Mouse (Mus musculus) frontal cortex, adult 2 months (tissue): ENCODE measurements around the gene Masp1. TPM values are rescaled to one million over a fixed set of nuclear protein-coding genes. Genes with fewer than 3 reads are reported as not detected.

Source experiments
- DNase-seq, 2 experiments: peaks; one replicate each; pipeline ENCODE4 v3.0.0; 2022; ENCODE audit warnings: low spot score in 1 of 2; ENCODE audit errors: extremely low spot score in 1 of 2
- polyA plus RNA-seq: library from polyadenylated mRNA; depleted of rRNA; stranded (reverse); fragments of >200 nt; gene quantifications from 2 replicates; pipeline ENCODE4 v1.2.3, GENCODE M21; 2012

The Masp1 gene
- polyA plus RNA-seq, 1 experiment: 16.6 TPM

- peak; percentile 16 to 58 for DNase-seq
Observed at GRCm38 (mm10) chr16:23515766-23516165, 4.8 kb downstream of the Masp1 start.

- no peak for DNase-seq
Observed at GRCm38 (mm10) chr16:23513401-23513800, 7.2 kb downstream of the Masp1 start.

GRCm38 (mm10) chr16:23511166-23511935, 9.3 kb downstream of the Masp1 start:
- no peak for DNase-seq

DNA sequence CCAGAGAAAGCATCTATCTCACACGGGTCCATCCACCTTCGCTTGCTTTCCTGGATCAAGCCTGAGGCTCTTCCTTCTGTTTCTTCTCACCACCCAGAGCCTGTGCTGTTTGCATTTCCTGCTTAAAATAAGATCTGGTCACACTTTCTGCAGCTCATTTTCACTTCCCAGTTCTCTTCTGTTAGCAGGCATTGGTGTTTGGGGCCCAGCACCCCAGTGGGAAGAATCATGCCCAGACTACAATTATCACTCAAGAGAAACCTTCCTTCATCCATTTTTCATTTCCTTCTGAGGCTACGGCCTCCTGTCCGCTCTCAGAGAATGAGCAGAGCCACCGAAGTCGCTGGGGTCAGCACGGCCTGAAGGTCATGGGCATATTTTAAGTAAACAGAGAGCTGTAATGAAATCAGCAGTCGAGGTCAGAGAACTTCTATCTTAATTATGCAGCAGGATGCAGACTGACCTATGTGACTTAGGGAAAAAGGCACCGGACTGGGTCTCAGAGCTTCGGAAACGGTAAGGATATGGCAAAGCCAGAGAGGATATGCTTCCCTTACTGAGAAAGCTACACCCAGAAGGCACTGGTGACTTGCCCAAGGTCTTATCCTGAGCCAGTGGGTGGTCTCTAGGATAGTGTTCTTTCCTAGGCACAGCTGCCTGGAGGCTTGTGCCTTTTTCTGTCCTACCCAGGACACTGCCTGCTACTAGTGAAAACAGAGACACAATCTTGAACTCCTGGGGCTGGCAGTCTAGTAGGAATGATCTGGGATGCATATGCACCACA, 14.5 kb downstream of the Masp1 start:
- peak; percentile 14 to 48 for DNase-seq

GRCm38 (mm10) chr16:23504320-23504744, 16.3 kb downstream of the Masp1 start:
- DNase-seq: no peak

- no peak for DNase-seq
Observed at GRCm38 (mm10) chr16:23503351-23503750, 17.3 kb downstream of the Masp1 start.

DNA sequence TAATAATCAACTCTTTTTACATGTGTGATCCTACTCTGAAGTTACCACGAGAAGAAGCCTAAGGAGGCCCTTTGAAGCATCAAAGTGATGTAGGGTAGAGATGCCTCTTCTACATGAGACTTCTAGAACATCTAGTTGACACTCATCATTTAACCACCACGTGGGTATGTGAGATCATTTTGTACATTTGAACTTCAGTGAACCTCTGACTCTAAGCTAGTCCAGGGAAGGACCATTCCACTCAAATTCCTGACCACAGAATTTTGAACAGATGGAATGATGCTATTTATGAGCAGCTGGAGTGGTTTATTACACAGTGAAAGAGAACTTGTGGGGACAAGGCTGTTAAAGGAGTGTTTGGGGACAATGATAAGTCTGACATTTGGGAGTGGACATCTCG, 18.1 kb downstream of the Masp1 start:
- no peak for DNase-seq

- DNase-seq: no peak
Observed at GRCm38 (mm10) chr16:23501288-23501687, 19.3 kb downstream of the Masp1 start.

DNA sequence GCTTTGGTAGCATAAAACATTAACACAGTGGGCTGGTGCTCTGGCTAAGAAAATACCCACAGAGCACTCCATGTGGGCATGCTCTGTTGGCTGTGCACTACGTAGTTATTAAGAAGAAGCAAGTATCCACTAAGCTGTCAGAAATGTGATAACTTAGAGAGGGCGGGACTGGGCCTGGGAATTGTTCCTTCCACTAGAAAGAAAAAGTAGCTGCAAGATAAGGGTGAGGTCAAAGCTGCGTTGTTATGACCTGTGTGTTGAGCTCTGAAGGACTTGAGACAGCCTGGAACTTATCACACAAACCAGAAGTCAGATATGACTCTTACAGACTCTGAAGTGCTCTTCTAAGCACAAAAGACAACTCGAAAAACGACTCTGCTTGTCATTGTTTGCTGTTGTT, 20.1 kb downstream of the Masp1 start:
- DNase-seq: no peak

- peak; percentile 7 to 48 for DNase-seq
Observed at GRCm38 (mm10) chr16:23498691-23499131, 21.9 kb downstream of the Masp1 start.

- DNase-seq: no peak
Observed at GRCm38 (mm10) chr16:23497881-23498280, 22.7 kb downstream of the Masp1 start.

DNA sequence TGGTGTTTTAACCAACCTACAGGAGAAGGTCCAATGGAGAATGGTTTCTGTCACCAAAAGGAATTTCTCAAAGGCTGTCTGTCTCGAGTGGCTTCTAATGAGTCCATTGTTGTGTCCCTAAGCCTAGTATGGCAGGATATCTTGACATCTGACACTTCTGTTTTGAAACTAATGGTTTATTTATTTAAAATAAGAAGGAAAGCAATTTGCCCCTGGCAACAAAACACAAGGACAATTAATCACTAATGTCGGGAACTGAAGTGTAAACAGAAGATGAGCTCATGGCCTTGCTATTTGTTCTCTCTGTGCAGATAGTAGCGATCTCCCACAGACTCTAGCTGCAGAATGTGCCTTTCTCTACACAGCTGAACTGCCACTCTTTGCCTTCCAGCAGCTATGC, 23.2 kb downstream of the Masp1 start:
- DNase-seq: no peak

GRCm38 (mm10) chr16:23496245-23496924, 24.2 kb downstream of the Masp1 start:
- no peak for DNase-seq

- DNase-seq: no peak
Observed at GRCm38 (mm10) chr16:23492783-23493182, 27.8 kb downstream of the Masp1 start.

- DNase-seq: no peak
Observed at GRCm38 (mm10) chr16:23483292-23483691, 37.3 kb downstream of the Masp1 start.

DNA sequence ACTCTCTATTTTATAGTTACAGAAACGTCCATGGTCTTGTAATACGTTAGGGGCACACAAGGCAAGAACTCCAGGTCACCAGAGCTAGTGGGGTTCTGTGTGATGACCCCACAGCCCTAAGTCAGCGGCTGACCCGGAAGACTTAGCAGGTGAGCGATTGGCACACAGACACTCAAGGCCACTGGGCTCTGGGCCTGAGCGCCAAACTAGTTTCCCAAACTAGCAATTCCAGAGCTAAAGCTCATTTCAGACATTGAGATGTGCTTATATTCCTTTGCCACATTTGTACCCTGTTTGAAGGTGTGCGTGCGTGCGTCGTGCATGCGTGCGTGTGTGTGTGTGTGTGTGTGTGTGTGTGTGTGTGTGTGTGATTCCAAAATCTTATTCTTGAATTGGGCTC, 37.8 kb downstream of the Masp1 start:
- no peak for DNase-seq

- no peak for DNase-seq
Observed at GRCm38 (mm10) chr16:23482218-23482617, 38.4 kb downstream of the Masp1 start.

GRCm38 (mm10) chr16:23479872-23480603, 40.6 kb downstream of the Masp1 start:
- no peak for DNase-seq

- DNase-seq: no peak
Observed at GRCm38 (mm10) chr16:23476598-23476997, 44.0 kb downstream of the Masp1 start.

DNA sequence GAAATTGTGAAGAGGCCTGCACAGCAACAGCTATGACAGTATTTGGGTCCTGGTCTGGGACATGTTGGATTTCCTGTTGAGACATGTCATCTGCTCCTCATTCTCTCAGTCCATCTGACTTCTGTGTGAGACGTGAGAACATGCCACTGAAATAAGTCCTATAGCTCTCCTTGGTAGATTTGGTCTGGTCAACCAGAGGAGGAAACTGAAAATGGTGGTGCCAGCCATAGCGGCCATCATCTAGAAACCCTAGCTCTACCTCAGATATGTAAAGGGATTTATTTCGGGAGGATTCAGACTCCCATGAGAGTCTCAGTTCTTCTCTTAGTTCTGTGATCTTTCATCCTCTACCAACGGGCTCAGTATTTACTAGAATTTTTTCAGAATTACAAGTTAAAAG, 45.0 kb downstream of the Masp1 start:
- no peak for DNase-seq

GRCm38 (mm10) chr16:23472046-23472445, 48.6 kb downstream of the Masp1 start:
- no peak for DNase-seq
